Mouse (Mus musculus) lung, postnatal 0 days (tissue): Measurements from ENCODE around the gene Vmn1r14.

Experiments
- CTCF ChIP-seq: IDR thresholded peaks from 2 replicates; pipeline ENCODE4 v1.5.1; 2016; ENCODE audit warnings: antibody characterized with exemption, mild to moderate bottlenecking
- EP300 ChIP-seq: IDR thresholded peaks from 2 replicates; pipeline ENCODE4 v1.6.1; 2016; ENCODE audit warnings: antibody characterized with exemption, mild to moderate bottlenecking, control low read depth

DNA sequence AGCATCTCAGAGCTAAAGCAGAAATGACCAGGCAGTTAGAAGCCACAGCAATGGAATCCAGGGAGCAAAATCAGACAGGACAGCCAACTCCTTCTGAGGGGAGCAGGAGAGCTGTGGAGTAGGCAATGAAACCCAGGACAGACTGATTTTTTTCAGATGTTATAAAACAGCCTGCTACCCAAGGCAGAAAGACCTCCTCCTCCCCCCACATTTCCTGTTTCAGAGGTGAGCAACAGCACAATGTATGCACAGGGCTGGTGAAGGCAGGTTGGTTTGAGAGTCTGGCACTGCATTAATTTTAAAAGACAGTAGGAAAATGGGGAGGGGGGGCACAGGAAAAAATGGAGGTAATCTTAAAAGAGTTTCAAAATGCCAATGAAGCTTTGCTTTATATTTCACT is 41.0 kb downstream of the Vmn1r14 start:
- no peak for TF ChIP-seq CTCF
- TF ChIP-seq EP300, result no peak
